Comparison of ENCODE assay signal across 12 mouse cellular contexts in genomic region chr13:92244731-92245130, GRCm38 (mm10).
"Had no signal": no experiment of that assay in that cellular context is flagged by ENCODE, and none has a peak within 500 bp of the region (broad histone marks: within the 10 kb centered on the region; RNA-seq: fewer than 3 reads in every experiment).

No protein-coding gene starts in this region.

- DNase-seq: kidney, adult 11 months; kidney, adult 8-10 months; kidney, postnatal 10 days; kidney, postnatal 4 days; liver, embryonic 13.5 days; lung, adult 2 months; lung, postnatal 14 days; lung, postnatal 4 days; midbrain, embryonic 14.5 days had no signal

- ATAC-seq: intestine, embryonic 15.5 days had no signal

- H3K4me3 ChIP-seq: intestine, embryonic 15.5 days; kidney, embryonic 15.5 days; liver, embryonic 13.5 days; neural tube, embryonic 13.5 days had no signal

- H3K27ac ChIP-seq: intestine, embryonic 15.5 days; kidney, embryonic 15.5 days; liver, embryonic 13.5 days; neural tube, embryonic 13.5 days had no signal
